Mouse (Mus musculus): Measurements from ENCODE around the gene Celf1.

- TF ChIP-seq ZNF384 (IDR thresholded peaks at IDR 0.05; ENCODE audit: low read depth, low read length) = no peak
- TF ChIP-seq GATA1 (IDR thresholded peaks at IDR 0.05; ENCODE audit: low read depth, low read length) = 0 out of 2 replicates have a peak, but pooled peaks have one; percentile 39
- no peak for TF ChIP-seq CHD2 (IDR thresholded peaks at IDR 0.05; ENCODE audit: low read length)
- no peak for TF ChIP-seq ELF1 (IDR thresholded peaks at IDR 0.05; ENCODE audit: low read depth, low read length)
- no peak for TF ChIP-seq EP300 (IDR thresholded peaks at IDR 0.05; ENCODE audit: low read depth in 1 of 2, low read length in 2 of 2)
- TF ChIP-seq HCFC1 (IDR thresholded peaks at IDR 0.05; ENCODE audit: low read depth, low read length) = 0 out of 2 replicates have a peak, but pooled peaks have one; percentile 42
- TF ChIP-seq ZC3H11A (IDR thresholded peaks at IDR 0.05; ENCODE audit: low read depth, low read length) = no peak
- TF ChIP-seq POLR2A (IDR thresholded peaks at IDR 0.05; ENCODE audit: control insufficient read depth in 1 of 2, insufficient read depth in 1 of 2, low read depth in 1 of 2, low read length in 2 of 2, poor library complexity in 1 of 2) = peak; percentile 59 to 88; a peak in 3 of 4 replicates
- no peak for TF ChIP-seq USF1 (IDR thresholded peaks at IDR 0.05; ENCODE audit: low read depth, low read length)
- no peak for TF ChIP-seq CTCF (IDR thresholded peaks at IDR 0.05 in 2 of 3, conservative IDR thresholded peaks at IDR 0.05 in 1 of 3; ENCODE audit: control insufficient read depth in 1 of 3, insufficient read depth in 1 of 3, low read depth in 2 of 3, low read length in 3 of 3, poor library complexity in 1 of 3, severe bottlenecking in 1 of 3)
- no peak for TF ChIP-seq MEF2A (IDR thresholded peaks at IDR 0.05; ENCODE audit: extremely low read depth, insufficient replicate concordance, low read depth, low read length, poor library complexity, severe bottlenecking)
- no peak for TF ChIP-seq RAD21 (IDR thresholded peaks at IDR 0.05; ENCODE audit: low read depth, low read length)
- no peak for TF ChIP-seq NRF1 (IDR thresholded peaks at IDR 0.05; ENCODE audit: insufficient read depth, low read depth, low read length, poor library complexity, severe bottlenecking)
Observed at GRCm38 (mm10) chr2:90917233-90917998, 22.8 kb upstream of the Celf1 start.

All from MEL (cell line).